Mouse (Mus musculus): ENCODE results near the gene Sat2.

Sat2 gene

GRCm38 (mm10) chr11:69632284-69633089, 10.7 kb downstream of the Sat2 start, which contains the start of gene Fxr2:
Fxr2 (plus strand) TSS chr11:69632990.
- DNase-seq (ENCODE audit: low read depth in 2 of 2, low spot score in 2 of 2) = peak; percentile 100

- no peak for DNase-seq (ENCODE audit: low read depth in 2 of 2, low spot score in 2 of 2)
Measured at GRCm38 (mm10) chr11:69633128-69633866, 11.5 kb downstream of the Sat2 start.

- DNase-seq (ENCODE audit: low read depth in 2 of 2, low spot score in 2 of 2) = no peak
Measured at GRCm38 (mm10) chr11:69635471-69635870, 13.6 kb downstream of the Sat2 start.

GRCm38 (mm10) chr11:69645860-69646259, 24.0 kb downstream of the Sat2 start:
- DNase-seq (ENCODE audit: low read depth in 2 of 2, low spot score in 2 of 2) = no peak

GRCm38 (mm10) chr11:69653399-69653798, 31.6 kb downstream of the Sat2 start:
- DNase-seq (ENCODE audit: low read depth in 2 of 2, low spot score in 2 of 2) = no peak

GRCm38 (mm10) chr11:69654760-69655159, 32.9 kb downstream of the Sat2 start:
- DNase-seq (ENCODE audit: low read depth in 2 of 2, low spot score in 2 of 2) = no peak

GRCm38 (mm10) chr11:69655264-69656064, 33.6 kb downstream of the Sat2 start, which contains the start of gene Sox15:
Sox15 (plus strand) TSS chr11:69655314.
- no peak for DNase-seq (ENCODE audit: low read depth in 2 of 2, low spot score in 2 of 2)

GRCm38 (mm10) chr11:69656065-69656455, 34.2 kb downstream of the Sat2 start:
- DNase-seq (ENCODE audit: low read depth in 2 of 2, low spot score in 2 of 2) = no peak

GRCm38 (mm10) chr11:69656617-69657461, 35.0 kb downstream of the Sat2 start:
- peak in 1 of 2 experiments; percentile 65 for DNase-seq (ENCODE audit: low read depth in 2 of 2, low spot score in 2 of 2)

- no peak for DNase-seq (ENCODE audit: low read depth in 2 of 2, low spot score in 2 of 2)
Measured at GRCm38 (mm10) chr11:69657462-69657881, 35.6 kb downstream of the Sat2 start.

GRCm38 (mm10) chr11:69661221-69661881, 39.5 kb downstream of the Sat2 start:
- DNase-seq (ENCODE audit: low read depth in 2 of 2, low spot score in 2 of 2) = no peak

- DNase-seq (ENCODE audit: low read depth in 2 of 2, low spot score in 2 of 2) = peak; percentile 91
Measured at GRCm38 (mm10) chr11:69662213-69662966, 40.6 kb downstream of the Sat2 start, which contains the start of gene Mpdu1. Mpdu1 (minus strand) TSS chr11:69662642.

- no peak for DNase-seq (ENCODE audit: low read depth in 2 of 2, low spot score in 2 of 2)
Measured at GRCm38 (mm10) chr11:69662967-69663671, 41.3 kb downstream of the Sat2 start.

GRCm38 (mm10) chr11:69663795-69664194, 42.0 kb downstream of the Sat2 start:
- no peak for DNase-seq (ENCODE audit: low read depth in 2 of 2, low spot score in 2 of 2)

GRCm38 (mm10) chr11:69664841-69665240, 43.0 kb downstream of the Sat2 start:
- no peak for DNase-seq (ENCODE audit: low read depth in 2 of 2, low spot score in 2 of 2)

GRCm38 (mm10) chr11:69665457-69665960, 43.7 kb downstream of the Sat2 start:
- no peak for DNase-seq (ENCODE audit: low read depth in 2 of 2, low spot score in 2 of 2)

- peak in 1 of 2 experiments; percentile 32 for DNase-seq (ENCODE audit: low read depth in 2 of 2, low spot score in 2 of 2)
Measured at GRCm38 (mm10) chr11:69665961-69666664, 44.3 kb downstream of the Sat2 start, which contains the start of gene Cd68. Cd68 (minus strand) TSS chr11:69666153.

- DNase-seq (ENCODE audit: low read depth in 2 of 2, low spot score in 2 of 2) = no peak
Measured at GRCm38 (mm10) chr11:69666665-69667005, 44.8 kb downstream of the Sat2 start.

Data from CD8-positive naive resting alpha-beta T cell, adult 2 months (primary cell).